Mouse (Mus musculus) myocyte (in vitro differentiated cells): ENCODE data around the gene Ltb4r1.

Experiments
- CEBPB ChIP-seq: IDR thresholded peaks from 2 replicates; pipeline ENCODE4 v1.6.1; 2011; ENCODE audit warnings: mild to moderate bottlenecking, moderate library complexity; ENCODE audit not compliant: poor library complexity, insufficient read depth, severe bottlenecking
- E2F4 ChIP-seq: IDR thresholded peaks from one replicate; pipeline ENCODE4 v1.6.1; 2011; ENCODE audit warnings: mild to moderate bottlenecking, control low read depth, moderate library complexity; ENCODE audit not compliant: insufficient read depth
- MAX ChIP-seq: IDR thresholded peaks from one replicate; pipeline ENCODE4 v1.6.1; 2011; ENCODE audit warnings: low read depth, mild to moderate bottlenecking, control low read depth
- MYOD1 ChIP-seq, 3 experiments: IDR thresholded peaks; one replicate each; pipeline ENCODE4 v1.6.1; 2011; ENCODE audit warnings: control low read depth in 2 of 3, low read depth in 2 of 3, mild to moderate bottlenecking in 2 of 3, moderate library complexity in 1 of 3; ENCODE audit not compliant: insufficient read length in 2 of 3, control insufficient read depth in 1 of 3
- MYOG ChIP-seq, 3 experiments: IDR thresholded peaks; one replicate each; pipeline ENCODE4 v1.6.1; 2011; ENCODE audit warnings: control low read depth in 2 of 3, low read depth in 2 of 3, mild to moderate bottlenecking in 2 of 3; ENCODE audit not compliant: insufficient read length in 2 of 3, control insufficient read depth in 1 of 3, insufficient read depth in 1 of 3
- POLR2A ChIP-seq: IDR thresholded peaks from one replicate; pipeline ENCODE4 v1.6.1; 2011; ENCODE audit warnings: low read depth, mild to moderate bottlenecking, control low read depth, moderate library complexity; ENCODE audit not compliant: insufficient read length
- POLR2AphosphoS2 ChIP-seq: IDR thresholded peaks from one replicate; pipeline ENCODE4 v1.6.1; 2011; ENCODE audit warnings: low read depth, control low read depth; ENCODE audit not compliant: insufficient read length
- REST ChIP-seq: IDR thresholded peaks from one replicate; pipeline ENCODE4 v1.6.1; 2011; ENCODE audit warnings: mild to moderate bottlenecking, control low read depth, moderate library complexity; ENCODE audit not compliant: insufficient read depth, insufficient read length
- SRF ChIP-seq: IDR thresholded peaks from one replicate; pipeline ENCODE4 v1.6.1; 2011; ENCODE audit warnings: low read depth; ENCODE audit not compliant: control insufficient read depth, insufficient read length
- TCF12 ChIP-seq: IDR thresholded peaks from one replicate; pipeline ENCODE4 v1.6.1; 2011; ENCODE audit warnings: mild to moderate bottlenecking, control low read depth; ENCODE audit not compliant: poor library complexity, insufficient read depth, severe bottlenecking
- TCF3 ChIP-seq: IDR thresholded peaks from one replicate; pipeline ENCODE4 v1.6.1; 2011; ENCODE audit warnings: low read depth, control low read depth; ENCODE audit not compliant: insufficient read length
- USF1 ChIP-seq: IDR thresholded peaks from one replicate; pipeline ENCODE4 v1.6.1; 2011; ENCODE audit warnings: low read depth, mild to moderate bottlenecking, control low read depth, moderate library complexity

GRCm38 (mm10) chr14:55723433-55723832 is 42.3 kb upstream of the Ltb4r1 start:
- TF ChIP-seq E2F4 (no peak), POLR2A (no peak), MAX (no peak), CEBPB (no peak), REST (no peak), USF1 (no peak), TCF3 (no peak), MYOG (IDR thresholded peaks at IDR 0.05; ENCODE audit: control insufficient read depth in 1 of 3, insufficient read depth in 1 of 3, insufficient read length in 2 of 3, low read depth in 2 of 3) (no peak), TCF12 (no peak), POLR2AphosphoS2 (no peak), MYOD1 (IDR thresholded peaks at IDR 0.05; ENCODE audit: control insufficient read depth in 1 of 3, insufficient read length in 2 of 3, low read depth in 2 of 3) (no peak), SRF (no peak)
